In genomic region chr13:23435676-23436075, GRCm38 (mm10) we compare ENCODE assay signal across 8 mouse cellular contexts. TPM values are rescaled to one million over a fixed set of nuclear protein-coding genes. Genes with fewer than 3 reads are reported as not detected.
A peak's percentile ranks its signal among the peaks of the same experiment; 100 is the strongest.
DNase-seq lines count a peak whose midpoint lies in the region; ATAC-seq and TF ChIP-seq lines count a peak whose summit lies in the region.

No protein-coding gene starts in this region.

- H3K27ac ChIP-seq in forebrain, embryonic 11.5 days (ENCODE audit: low read depth, low read length) = no peak overlapping the region
- H3K27ac ChIP-seq in limb, embryonic 14.5 days (replicated peaks; ENCODE audit: low read depth, low read length) = no peak overlapping the region
- no peak overlapping the region for H3K27ac ChIP-seq in small intestine, adult 2 months (ENCODE audit: insufficient read depth, low read depth, low read length)

- peak overlapping the region; percentile 24 for H3K9ac ChIP-seq in forebrain, embryonic 11.5 days (ENCODE audit: low read length)
- peak overlapping the region; percentile 40 for H3K9ac ChIP-seq in limb, embryonic 14.5 days (ENCODE audit: low read depth, low read length, severe bottlenecking)

- no peaks in the 10 kb centered on the region for H3K36me3 ChIP-seq in E14TG2a.4 (ENCODE audit: insufficient read depth, low read length)
- H3K36me3 ChIP-seq in forebrain, embryonic 11.5 days (ENCODE audit: control insufficient read depth, insufficient read depth, low read length) = no peaks in the 10 kb centered on the region
- no peaks in the 10 kb centered on the region for H3K36me3 ChIP-seq in limb, embryonic 14.5 days (ENCODE audit: control insufficient read depth, insufficient read depth, low read length)
- H3K36me3 ChIP-seq in small intestine, adult 2 months (ENCODE audit: control insufficient read depth, insufficient read depth, low read length) = no peaks in the 10 kb centered on the region

- peak; percentile 21 for DNase-seq in adrenal gland, adult 2 months
- DNase-seq in adrenal gland, postnatal 10 days = no peak
- DNase-seq in forebrain, embryonic 11.5 days (ENCODE audit: low spot score) = no peak
- no peak for DNase-seq in limb, embryonic 14.5 days (ENCODE audit: low spot score)
- DNase-seq in ovary, adult 18-20 months (ENCODE audit: low spot score) = no peak
- no peak for DNase-seq in ovary, postnatal 36 days (ENCODE audit: low spot score)

- peak overlapping the region; percentile 51 for H3K4me2 ChIP-seq in forebrain, embryonic 11.5 days (ENCODE audit: low read depth, low read length, severe bottlenecking)
- H3K4me2 ChIP-seq in limb, embryonic 14.5 days (replicated peaks; ENCODE audit: low read depth, low read length, severe bottlenecking) = peak overlapping the region; percentile 55

- TF ChIP-seq POLR2A in limb, embryonic 14.5 days (IDR thresholded peaks at IDR 0.05; ENCODE audit: borderline replicate concordance, extremely low read depth, insufficient read depth, insufficient read length) = no peak
- no peak for TF ChIP-seq POLR2A in small intestine, adult 2 months (IDR thresholded peaks at IDR 0.05; ENCODE audit: low read depth, low read length)

- no peaks in the 10 kb centered on the region for H3K27me3 ChIP-seq in E14TG2a.4 (ENCODE audit: insufficient read depth, low read length)
- H3K27me3 ChIP-seq in forebrain, embryonic 11.5 days (ENCODE audit: control insufficient read depth, insufficient read depth, low read length) = no peaks in the 10 kb centered on the region
- no peaks in the 10 kb centered on the region for H3K27me3 ChIP-seq in limb, embryonic 14.5 days (ENCODE audit: control insufficient read depth, insufficient read depth, low read length)
- H3K27me3 ChIP-seq in small intestine, adult 2 months (ENCODE audit: control insufficient read depth, insufficient read depth, low read length) = no peaks in the 10 kb centered on the region

- no peak for TF ChIP-seq CTCF in E14TG2a.4 (conservative IDR thresholded peaks at IDR 0.05; ENCODE audit: low read length)
- no peak for TF ChIP-seq CTCF in small intestine, adult 2 months (IDR thresholded peaks at IDR 0.05; ENCODE audit: extremely low read depth, insufficient read length, insufficient replicate concordance, low read depth, low read length)

- WGBS in forebrain, embryonic 11.5 days = 1% methylated on average over 12 of the region's 12 CpGs
- 2% methylated on average over 12 of the region's 12 CpGs for WGBS in limb, embryonic 14.5 days
- 7% methylated on average over 12 of the region's 12 CpGs for WGBS in small intestine, adult 2 months

- H3K4me1 ChIP-seq in E14TG2a.4 (replicated peaks; ENCODE audit: low read depth, low read length) = peaks cover 56% of the 10 kb centered on the region
- no peaks in the 10 kb centered on the region; the same call in 1 of the 2 replicates for H3K4me1 ChIP-seq in forebrain, embryonic 11.5 days (replicated peaks; ENCODE audit: control insufficient read depth, insufficient read depth, low read length)
- no peaks in the 10 kb centered on the region for H3K4me1 ChIP-seq in limb, embryonic 14.5 days (ENCODE audit: control insufficient read depth, insufficient read depth, low read length)
- H3K4me1 ChIP-seq in small intestine, adult 2 months (ENCODE audit: control insufficient read depth, insufficient read depth, insufficient read length, low read length) = peaks cover 2% of the 10 kb centered on the region; the same call in 1 of the 2 replicates

- ATAC-seq in forebrain, embryonic 11.5 days (replicated peaks; ENCODE audit: low FRiP score) = no peak
- no peak for ATAC-seq in limb, embryonic 14.5 days (ENCODE audit: low FRiP score, low read depth)

- peak overlapping the region; percentile 79 for H3K4me3 ChIP-seq in E14TG2a.4 (replicated peaks; ENCODE audit: low read length)
- H3K4me3 ChIP-seq in forebrain, embryonic 11.5 days (ENCODE audit: low read depth, low read length) = peak overlapping the region; percentile 33
- H3K4me3 ChIP-seq in limb, embryonic 14.5 days (replicated peaks; ENCODE audit: low read length) = peak overlapping the region; percentile 34
- H3K4me3 ChIP-seq in small intestine, adult 2 months (ENCODE audit: low read depth, low read length) = peak overlapping the region; percentile 49

- H3K9me3 ChIP-seq in E14TG2a.4 (ENCODE audit: low read length) = no peaks in the 10 kb centered on the region
- no peaks in the 10 kb centered on the region for H3K9me3 ChIP-seq in forebrain, embryonic 11.5 days (ENCODE audit: control insufficient read depth, low read length)
- H3K9me3 ChIP-seq in limb, embryonic 14.5 days (ENCODE audit: control insufficient read depth, low read length) = no peaks in the 10 kb centered on the region

RNA-seq across cellular contexts. Expression of gene Abt1, which starts 12.0 kb away (rescaled TPM):
- total RNA-seq in adrenal gland, adult 2 months (2021) = 1 to 10 TPM; 7.0 to 8.5 TPM
- polyA plus RNA-seq in adrenal gland, adult 2 months (2012; rRNA removed) = 1.1 TPM in 2 replicates
- 1 to 10 TPM; 6.1 to 7.1 TPM for total RNA-seq in adrenal gland, postnatal 10 days (2021)
- 13.0 and 13.5 TPM in 2 replicates for polyA plus RNA-seq in forebrain, embryonic 11.5 days (2014; fragmentation: Nextera tagmentation; extraction: Ambion mirVana)
- 6.9 and 9.9 TPM in 2 replicates for polyA plus RNA-seq in limb, embryonic 14.5 days (2012; rRNA removed)
- 12.0 and 12.2 TPM in 2 replicates for polyA plus RNA-seq in limb, embryonic 14.5 days (2014; fragmentation: Nextera tagmentation; extraction: Ambion mirVana)
- 0.95 and 1.2 TPM in 2 replicates for polyA plus RNA-seq in small intestine, adult 2 months (2012; rRNA removed)

RNA-seq across cellular contexts. Expression of gene Btn1a1, which starts 30.0 kb away (rescaled TPM):
- not detected for total RNA-seq in adrenal gland, adult 2 months (2021)
- polyA plus RNA-seq in adrenal gland, adult 2 months (2012; rRNA removed) = not detected in 2 replicates
- under 1 TPM in 1 of 2 experiments, not detected in 1; 0.55 TPM for total RNA-seq in adrenal gland, postnatal 10 days (2021)
- polyA plus RNA-seq in forebrain, embryonic 11.5 days (2014; fragmentation: Nextera tagmentation; extraction: Ambion mirVana) = 0.17 and 0.19 TPM in 2 replicates
- 0.31 and 0.32 TPM in 2 replicates for polyA plus RNA-seq in limb, embryonic 14.5 days (2012; rRNA removed)
- polyA plus RNA-seq in limb, embryonic 14.5 days (2014; fragmentation: Nextera tagmentation; extraction: Ambion mirVana) = not detected in 2 replicates
- 0.05 TPM in 1 of 2 replicates, not detected in the other for polyA plus RNA-seq in small intestine, adult 2 months (2012; rRNA removed)

RNA-seq across cellular contexts. Expression of gene Btn2a2, which starts 53.0 kb away (rescaled TPM):
- total RNA-seq in adrenal gland, adult 2 months (2021) = not detected
- polyA plus RNA-seq in adrenal gland, adult 2 months (2012; rRNA removed) = not detected in 2 replicates
- total RNA-seq in adrenal gland, postnatal 10 days (2021) = not detected
- 0.48 and 0.59 TPM in 2 replicates for polyA plus RNA-seq in forebrain, embryonic 11.5 days (2014; fragmentation: Nextera tagmentation; extraction: Ambion mirVana)
- 0.62 and 0.79 TPM in 2 replicates for polyA plus RNA-seq in limb, embryonic 14.5 days (2012; rRNA removed)
- 0.89 and 1.2 TPM in 2 replicates for polyA plus RNA-seq in limb, embryonic 14.5 days (2014; fragmentation: Nextera tagmentation; extraction: Ambion mirVana)
- not detected in 2 replicates for polyA plus RNA-seq in small intestine, adult 2 months (2012; rRNA removed)
